Mouse (Mus musculus) 3134 (cell line): ENCODE data around the gene Serpina16.
"Not testable (repeated sequence)": the region's sequence is repeated elsewhere in the genome, so short reads cannot be mapped to it uniquely, and the experiment has no call there.

Source experiments
- DNase-seq: peaks from one replicate; pipeline ENCODE4 v3.0.0-alpha.2; 2011; ENCODE audit warnings: low spot score; ENCODE audit not compliant: insufficient read length; ENCODE audit errors: extremely low read depth

Serpina16 gene

GRCm38 (mm10) chr12:103676039-103676438 is at the start of gene Serpina16:
Gene Serpina16 (minus strand): TSS chr12:103676139.
- DNase-seq: no peak

- no peak for DNase-seq
Observed at GRCm38 (mm10) chr12:103711537-103711936, 35.6 kb upstream of the Serpina16 start.

- no peak for DNase-seq
Observed at GRCm38 (mm10) chr12:103710405-103710804, 34.5 kb upstream of the Serpina16 start.

GRCm38 (mm10) chr12:103706113-103706512 is 30.2 kb upstream of the Serpina16 start:
- no peak for DNase-seq

- no peak for DNase-seq
Observed at GRCm38 (mm10) chr12:103705547-103705946, 29.6 kb upstream of the Serpina16 start.

- no peak for DNase-seq
Observed at GRCm38 (mm10) chr12:103700144-103700750, 24.3 kb upstream of the Serpina16 start.

- no peak for DNase-seq
Observed at GRCm38 (mm10) chr12:103695429-103695828, 19.5 kb upstream of the Serpina16 start, which contains the start of gene Serpina1f. Gene Serpina1f (minus strand): TSS chr12:103695529.

- DNase-seq: no peak
Observed at GRCm38 (mm10) chr12:103688221-103688814, 12.4 kb upstream of the Serpina16 start.

- DNase-seq: no peak
Observed at GRCm38 (mm10) chr12:103687021-103687420, 11.1 kb upstream of the Serpina16 start.

- no peak for DNase-seq
Observed at GRCm38 (mm10) chr12:103686050-103686449, 10.1 kb upstream of the Serpina16 start.

GRCm38 (mm10) chr12:103685386-103685785 is 9.4 kb upstream of the Serpina16 start:
- no peak for DNase-seq

GRCm38 (mm10) chr12:103683775-103684174 is 7.8 kb upstream of the Serpina16 start:
- peak; percentile 4 for DNase-seq

- DNase-seq: no peak
Observed at GRCm38 (mm10) chr12:103681739-103682138, 5.8 kb upstream of the Serpina16 start.

GRCm38 (mm10) chr12:103681169-103681568 is 5.2 kb upstream of the Serpina16 start:
- DNase-seq: no peak

GRCm38 (mm10) chr12:103679853-103680252 is 3.9 kb upstream of the Serpina16 start:
- not testable (repeated sequence) for DNase-seq

GRCm38 (mm10) chr12:103673179-103673578 is 2.8 kb downstream of the Serpina16 start:
- DNase-seq: no peak

GRCm38 (mm10) chr12:103671483-103671882 is 4.5 kb downstream of the Serpina16 start:
- DNase-seq: no peak

- DNase-seq: no peak
Observed at GRCm38 (mm10) chr12:103670964-103671363, 5.0 kb downstream of the Serpina16 start.

GRCm38 (mm10) chr12:103670344-103670743 is 5.6 kb downstream of the Serpina16 start:
- DNase-seq: no peak

- DNase-seq: no peak
Observed at GRCm38 (mm10) chr12:103665286-103665685, 10.7 kb downstream of the Serpina16 start.

- DNase-seq: not testable (repeated sequence)
Observed at GRCm38 (mm10) chr12:103662053-103662452, 13.9 kb downstream of the Serpina16 start.

GRCm38 (mm10) chr12:103660076-103660475 is 15.9 kb downstream of the Serpina16 start:
- no peak for DNase-seq
